Mouse (Mus musculus): ENCODE results near the gene Zgpat.

- TF ChIP-seq POLR2A (IDR thresholded peaks at IDR 0.05; ENCODE audit: low read depth, low read length) (no peak), CTCF (IDR thresholded peaks at IDR 0.05; ENCODE audit: extremely low read depth, insufficient read length, insufficient replicate concordance, low read depth, low read length) (no peak)
These were observed 7.9 kb upstream of the Zgpat start for GRCm38 (mm10) chr2:181356780-181357179.

Data from small intestine, adult 2 months (tissue).